Mouse (Mus musculus) left cerebral cortex, postnatal 25 days (tissue): ENCODE data around the gene Thsd4. TPM values are rescaled to one million over a fixed set of nuclear protein-coding genes. Genes with fewer than 3 reads are reported as not detected.
A peak's percentile ranks its signal among the peaks of the same experiment; 100 is the strongest.

ENCODE experiments used
- DNase-seq, 2 experiments: peaks; one replicate each; pipeline ENCODE4 v3.0.0; 2022; ENCODE audit warnings: low spot score in 2 of 2, mixed read lengths in 1 of 2
- intact Hi-C: fragments of 180-260 bp; cut with DNase I; formaldehyde crosslinking; loops from one replicate; pipeline ENCODE4 v1.15.1; 2025
- total RNA-seq, 2 experiments: library from RNA; stranded (reverse); gene quantifications; 2 replicates each; pipeline ENCODE4 v1.2.3; 2021

Thsd4 gene
- 1 to 10 TPM; 4.7 to 6.2 TPM for total RNA-seq

- intact Hi-C loops, result loop anchor here (5.0 kb wide), 2 partner anchors 240 to 275 kb away; no protein-coding TSS in a partner anchor
- DNase-seq, result peak in 1 of 2 experiments; percentile 14
These were observed at the start of gene Thsd4 for GRCm38 (mm10) chr9:60521806-60522264. Gene Thsd4, minus strand, starts transcription at chr9:60522046.

GRCm38 (mm10) chr9:60571041-60571440 is 49.2 kb upstream of the Thsd4 start:
- intact Hi-C loops, result no loop called here
- DNase-seq, result no peak

GRCm38 (mm10) chr9:60569366-60569765 is 47.5 kb upstream of the Thsd4 start:
- intact Hi-C loops, result no loop called here
- DNase-seq, result no peak

- DNase-seq, result no peak
- intact Hi-C loops, result no loop called here
These were observed 42.0 kb upstream of the Thsd4 start for GRCm38 (mm10) chr9:60563809-60564208.

GRCm38 (mm10) chr9:60562443-60563371 is 40.9 kb upstream of the Thsd4 start:
- intact Hi-C loops, result no loop called here
- no peak for DNase-seq

GRCm38 (mm10) chr9:60561641-60562289 is 39.9 kb upstream of the Thsd4 start:
- intact Hi-C loops, result no loop called here
- DNase-seq, result peak; percentile 41 to 69

- DNase-seq, result peak in 1 of 2 experiments; percentile 47
- intact Hi-C loops, result no loop called here
These were observed 36.7 kb upstream of the Thsd4 start for GRCm38 (mm10) chr9:60558507-60558906.

GRCm38 (mm10) chr9:60551238-60551637 is 29.4 kb upstream of the Thsd4 start:
- DNase-seq, result no peak
- intact Hi-C loops, result no loop called here

- intact Hi-C loops, result no loop called here
- peak; percentile 23 to 34 for DNase-seq
These were observed 26.3 kb upstream of the Thsd4 start for GRCm38 (mm10) chr9:60548182-60548581.

GRCm38 (mm10) chr9:60546169-60546568 is 24.3 kb upstream of the Thsd4 start:
- DNase-seq, result no peak
- intact Hi-C loops, result no loop called here

GRCm38 (mm10) chr9:60545361-60546096 is 23.7 kb upstream of the Thsd4 start:
- intact Hi-C loops, result no loop called here
- no peak for DNase-seq

- intact Hi-C loops, result no loop called here
- DNase-seq, result no peak
These were observed 21.7 kb upstream of the Thsd4 start for GRCm38 (mm10) chr9:60543422-60544015.

- no peak for DNase-seq
- intact Hi-C loops, result no loop called here
These were observed 8.5 kb upstream of the Thsd4 start for GRCm38 (mm10) chr9:60530310-60530709.

- intact Hi-C loops, result no loop called here
- no peak for DNase-seq
These were observed 7.8 kb upstream of the Thsd4 start for GRCm38 (mm10) chr9:60529348-60530243.

GRCm38 (mm10) chr9:60528269-60528668 is 6.4 kb upstream of the Thsd4 start:
- intact Hi-C loops, result no loop called here
- no peak for DNase-seq

GRCm38 (mm10) chr9:60527836-60528235 is 6.0 kb upstream of the Thsd4 start:
- no peak for DNase-seq
- intact Hi-C loops, result no loop called here

GRCm38 (mm10) chr9:60527051-60527450 is 5.2 kb upstream of the Thsd4 start:
- intact Hi-C loops, result no loop called here
- no peak for DNase-seq

- intact Hi-C loops, result no loop called here
These were observed 4.3 kb upstream of the Thsd4 start for GRCm38 (mm10) chr9:60526195-60526594.

GRCm38 (mm10) chr9:60521143-60521542 is 703 bp downstream of the Thsd4 start:
- no peak for DNase-seq
- intact Hi-C loops, result loop anchor here (5.0 kb wide), 2 partner anchors 239 to 274 kb away; no protein-coding TSS in a partner anchor

More at GRCm38 (mm10) chr9:60526195-60526594, 4.3 kb upstream of the Thsd4 start:
- DNase-seq, result no peak
